Mouse (Mus musculus): Measurements from ENCODE around the gene Cyp4b1.
"Not testable (repeated sequence)": the region's sequence is repeated elsewhere in the genome, so short reads cannot be mapped to it uniquely, and the experiment has no call there.

Cyp4b1 gene

DNA sequence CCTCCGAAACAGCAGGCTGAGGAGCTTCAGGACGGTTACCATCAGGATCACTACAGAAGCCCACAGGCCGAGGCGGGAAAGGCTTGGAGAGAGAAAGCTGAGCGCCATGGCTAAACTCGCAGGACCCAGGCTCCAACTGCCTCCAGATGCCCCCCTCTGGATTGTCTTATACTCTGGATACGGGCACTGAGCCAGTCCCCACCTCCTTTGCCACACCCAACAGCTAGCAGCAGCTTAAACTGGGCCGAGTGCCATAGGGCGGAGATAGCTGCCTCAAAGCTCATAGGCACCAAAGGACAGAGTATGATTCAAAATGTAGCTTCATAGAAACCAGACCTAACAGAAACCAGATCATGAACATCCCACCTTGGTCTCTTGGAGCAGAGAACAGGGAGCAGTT, at the start of gene Cyp4b1:
Gene Cyp4b1 (minus strand): TSS at position 144 of the 400 bp plus-strand sequence.
- no peak for DNase-seq (ENCODE audit: low read depth in 2 of 2, low spot score in 2 of 2)

DNA sequence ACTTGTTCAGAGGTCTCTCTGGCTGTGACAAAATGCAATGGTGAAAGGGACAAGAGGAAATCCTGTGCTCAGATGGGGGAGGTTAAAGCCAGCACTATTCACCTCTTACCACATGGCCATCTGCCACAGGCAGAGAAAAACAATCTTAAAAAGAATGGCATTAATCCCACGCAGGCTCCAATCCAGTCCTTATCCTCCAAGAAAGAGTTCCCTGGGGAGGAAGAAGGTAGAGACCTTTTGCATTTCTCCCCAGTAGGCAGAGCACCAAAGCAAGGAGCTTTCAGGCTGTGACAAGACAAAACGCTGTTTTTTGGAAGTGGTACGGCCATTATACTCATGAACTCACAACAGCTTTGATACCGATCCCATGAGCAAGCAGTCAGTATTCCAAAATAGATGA, 38.8 kb upstream of the Cyp4b1 start:
- DNase-seq (ENCODE audit: low read depth in 2 of 2, low spot score in 2 of 2) = no peak

DNA sequence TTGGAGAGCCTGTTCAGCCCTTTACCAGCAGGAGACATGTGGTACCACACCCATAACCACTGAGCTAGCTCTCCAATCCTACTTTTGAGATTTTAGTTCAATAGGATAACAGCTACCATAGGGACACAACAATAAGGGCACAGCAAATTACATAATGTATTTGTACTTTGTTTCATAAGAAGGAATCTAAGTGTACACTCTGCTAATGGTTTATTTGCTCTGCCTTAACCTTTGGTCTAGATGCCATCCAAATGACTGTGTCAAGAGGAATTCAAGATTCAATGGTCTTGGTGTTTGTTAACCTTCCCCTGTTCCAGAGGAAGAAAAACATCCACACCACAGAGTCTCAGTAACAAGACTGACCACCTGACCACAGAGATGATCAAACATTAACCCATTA, 11.7 kb upstream of the Cyp4b1 start:
- DNase-seq (ENCODE audit: low read depth in 2 of 2, low spot score in 2 of 2) = no peak

DNA sequence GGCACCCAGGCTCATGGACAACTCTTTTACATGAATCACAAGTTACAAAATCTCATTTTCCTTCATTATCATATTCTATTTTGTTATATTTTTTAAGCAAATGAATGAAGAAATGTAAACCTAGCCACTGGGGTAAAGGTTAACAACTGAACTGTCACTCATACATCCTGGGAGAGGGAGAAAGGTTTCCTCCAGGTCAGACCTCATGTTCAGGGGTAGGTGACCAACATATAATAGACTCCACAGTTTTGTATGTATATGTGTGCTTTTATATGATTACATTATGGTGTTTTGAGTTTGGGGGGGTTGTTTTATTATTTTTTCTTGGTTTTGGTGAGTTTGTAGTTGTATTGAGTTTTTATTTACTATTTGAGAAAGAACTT, 10.3 kb upstream of the Cyp4b1 start:
- DNase-seq (ENCODE audit: low read depth in 2 of 2, low spot score in 2 of 2) = no peak

DNA sequence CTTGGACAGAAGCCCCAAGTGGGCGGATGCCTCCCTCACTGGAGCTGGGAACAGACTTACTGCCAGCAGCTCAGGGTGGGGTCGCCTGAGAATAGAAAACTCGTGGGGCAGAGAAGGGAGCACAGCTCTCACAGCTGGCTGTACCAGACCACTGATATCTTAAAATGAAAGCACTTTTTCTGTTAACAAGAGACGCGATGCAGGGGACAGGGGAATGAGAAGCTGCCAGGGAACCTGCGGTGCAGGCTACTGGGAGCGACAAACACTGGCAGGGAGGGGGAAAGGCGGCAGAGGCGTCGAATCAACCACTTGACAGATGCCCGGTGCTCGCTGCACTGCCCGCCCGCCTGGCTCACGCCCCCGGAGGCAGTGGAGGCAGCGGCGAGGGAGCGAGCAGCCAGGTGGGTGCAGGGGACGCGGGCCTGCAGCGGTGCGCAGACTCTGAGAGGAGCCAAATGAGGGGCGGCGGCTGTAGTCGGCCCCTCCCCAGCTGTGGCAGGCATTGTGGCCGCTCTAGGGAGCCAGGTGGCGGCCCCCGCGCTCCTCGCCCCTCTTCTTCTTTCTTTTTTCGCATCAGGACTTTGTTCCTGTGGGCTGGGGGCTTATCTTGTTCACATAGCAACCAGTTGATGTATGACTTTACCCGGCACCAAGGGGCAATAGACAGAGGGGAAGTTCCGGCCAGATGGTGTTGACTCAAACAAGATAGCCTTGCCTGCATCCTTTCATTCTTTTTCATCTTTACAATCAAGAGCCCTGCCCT, 9.8 kb upstream of the Cyp4b1 start:
- DNase-seq (ENCODE audit: low read depth in 2 of 2, low spot score in 2 of 2) = no peak

DNA sequence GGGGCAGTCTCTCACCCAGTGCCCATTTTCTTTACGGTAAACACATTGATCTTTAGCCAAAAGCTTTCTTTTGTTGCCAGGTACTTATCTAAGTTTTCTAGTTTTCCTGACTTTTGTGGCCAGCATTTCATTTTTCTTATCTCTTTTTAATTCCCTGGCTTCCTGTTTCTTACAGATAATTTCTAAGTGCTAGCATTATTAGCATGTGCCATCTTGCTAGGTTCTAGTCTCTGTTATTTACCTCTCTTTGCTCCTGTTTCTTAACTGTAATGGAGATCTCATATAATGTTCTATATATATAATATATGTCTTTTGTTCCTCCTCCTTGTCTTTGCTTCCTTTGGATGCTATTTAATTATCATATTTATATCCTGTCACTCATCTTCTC, 9.0 kb upstream of the Cyp4b1 start:
- not testable (repeated sequence) for DNase-seq (ENCODE audit: low read depth in 2 of 2, low spot score in 2 of 2)

DNA sequence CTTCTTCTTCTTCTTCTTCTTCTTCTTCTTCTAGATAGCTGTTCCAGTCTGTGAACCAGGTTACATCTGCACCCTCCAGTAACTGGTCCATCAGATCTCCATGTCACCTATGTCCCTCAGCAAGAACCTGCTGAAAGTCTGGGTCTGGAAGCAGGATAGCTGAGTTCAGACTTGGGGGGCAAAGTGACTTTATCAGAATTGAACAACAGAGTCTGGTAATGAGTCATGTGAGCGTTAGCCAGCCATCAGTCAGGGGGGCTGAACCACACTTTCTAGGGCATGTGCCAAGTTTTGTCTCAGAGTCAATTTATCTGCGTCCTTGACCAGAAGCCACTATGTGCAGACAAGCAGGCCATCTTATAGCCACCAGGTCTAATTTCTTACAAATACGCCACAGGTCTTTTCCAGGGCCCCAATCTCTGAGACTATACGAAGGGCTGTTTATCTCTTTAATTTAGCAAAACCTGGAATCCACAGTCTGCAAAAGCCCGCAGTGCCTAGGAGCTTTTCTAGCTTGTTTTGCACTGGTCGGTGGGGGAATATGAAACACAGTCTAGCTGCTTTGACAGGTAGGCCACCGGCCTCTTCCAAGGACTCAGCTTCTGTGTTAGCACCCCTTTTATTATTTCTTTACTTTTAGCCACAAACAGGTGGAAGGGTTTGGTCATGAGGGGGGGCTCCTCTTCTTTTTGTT, 8.5 kb upstream of the Cyp4b1 start:
- not testable (repeated sequence) for DNase-seq (ENCODE audit: low read depth in 2 of 2, low spot score in 2 of 2)

DNA sequence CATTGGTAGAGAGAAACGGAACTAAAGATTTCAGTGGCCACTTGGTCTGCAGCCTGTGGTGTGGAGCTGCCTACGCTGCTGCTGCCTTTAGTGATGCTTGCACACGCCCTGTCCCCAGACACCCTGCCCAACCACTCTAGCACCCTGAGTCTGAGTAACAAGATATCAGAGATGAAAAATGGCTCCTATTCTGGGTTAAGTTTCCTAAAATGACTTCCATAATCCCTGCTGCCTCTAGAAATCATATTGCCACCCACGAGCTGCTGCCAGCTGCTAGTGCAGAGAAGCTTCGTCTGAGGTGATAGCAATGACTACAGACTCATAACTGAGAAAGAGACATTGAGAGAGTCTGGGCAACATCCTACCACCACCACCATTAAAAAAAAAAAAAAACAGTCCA, 3.3 kb upstream of the Cyp4b1 start:
- no peak for DNase-seq (ENCODE audit: low read depth in 2 of 2, low spot score in 2 of 2)

DNA sequence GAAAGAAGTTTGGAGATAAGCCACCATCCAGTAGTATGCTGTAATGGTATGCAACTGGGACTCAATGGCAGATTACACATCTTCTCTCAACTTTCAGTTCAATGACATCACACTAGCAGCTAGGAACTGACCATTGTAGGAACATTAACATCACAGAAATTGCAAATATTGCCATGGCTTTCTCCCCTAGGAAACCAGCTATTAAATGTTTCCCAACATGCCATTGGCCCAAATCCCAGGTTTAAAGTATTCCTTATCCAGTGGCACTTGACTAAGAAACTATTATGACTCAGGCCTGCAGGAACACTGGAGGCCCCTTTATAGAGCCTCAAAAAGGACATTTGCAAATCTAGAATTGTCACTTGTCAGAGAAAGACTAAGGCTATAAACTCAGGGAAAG, 1.8 kb upstream of the Cyp4b1 start:
- no peak for DNase-seq (ENCODE audit: low read depth in 2 of 2, low spot score in 2 of 2)

DNA sequence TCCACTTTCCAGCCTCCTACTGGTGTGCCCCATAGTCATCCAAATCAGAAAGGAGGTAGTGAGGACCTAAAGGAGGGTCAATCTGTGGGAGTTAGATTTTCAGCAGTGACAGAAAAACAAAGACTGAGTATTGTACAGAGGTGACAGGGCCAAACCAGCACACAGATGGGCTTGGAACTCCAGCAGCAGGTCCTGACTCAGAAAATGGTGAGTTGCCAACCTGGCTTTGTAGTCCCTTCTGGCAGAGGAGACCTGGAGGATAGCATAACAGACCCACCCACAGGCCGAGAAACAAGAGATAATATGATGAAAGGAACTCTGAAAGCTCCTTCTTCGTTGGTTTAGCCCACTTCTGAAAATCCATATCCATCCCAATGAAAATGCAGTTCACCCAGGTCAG, 1.2 kb upstream of the Cyp4b1 start:
- no peak for DNase-seq (ENCODE audit: low read depth in 2 of 2, low spot score in 2 of 2)

DNA sequence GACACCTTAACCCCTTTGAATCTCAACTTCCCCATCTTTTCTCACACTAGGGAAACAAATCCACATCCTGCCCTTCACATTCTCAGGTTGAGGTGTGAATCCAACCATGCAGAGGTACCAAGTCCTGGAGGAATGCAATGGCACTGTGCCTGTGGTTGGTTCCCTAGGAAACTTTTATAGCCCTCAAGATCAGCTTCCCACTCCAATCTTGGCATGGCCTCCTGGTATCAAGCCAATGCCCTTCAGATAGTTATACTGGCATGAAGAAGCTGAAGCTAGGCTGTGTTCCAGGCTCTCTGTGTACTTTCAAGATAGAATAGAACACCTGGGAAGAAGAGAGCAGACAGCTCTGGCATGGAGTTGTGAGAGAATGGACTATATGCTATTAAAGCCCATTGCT, 2.2 kb downstream of the Cyp4b1 start:
- DNase-seq (ENCODE audit: low read depth in 2 of 2, low spot score in 2 of 2) = no peak

DNA sequence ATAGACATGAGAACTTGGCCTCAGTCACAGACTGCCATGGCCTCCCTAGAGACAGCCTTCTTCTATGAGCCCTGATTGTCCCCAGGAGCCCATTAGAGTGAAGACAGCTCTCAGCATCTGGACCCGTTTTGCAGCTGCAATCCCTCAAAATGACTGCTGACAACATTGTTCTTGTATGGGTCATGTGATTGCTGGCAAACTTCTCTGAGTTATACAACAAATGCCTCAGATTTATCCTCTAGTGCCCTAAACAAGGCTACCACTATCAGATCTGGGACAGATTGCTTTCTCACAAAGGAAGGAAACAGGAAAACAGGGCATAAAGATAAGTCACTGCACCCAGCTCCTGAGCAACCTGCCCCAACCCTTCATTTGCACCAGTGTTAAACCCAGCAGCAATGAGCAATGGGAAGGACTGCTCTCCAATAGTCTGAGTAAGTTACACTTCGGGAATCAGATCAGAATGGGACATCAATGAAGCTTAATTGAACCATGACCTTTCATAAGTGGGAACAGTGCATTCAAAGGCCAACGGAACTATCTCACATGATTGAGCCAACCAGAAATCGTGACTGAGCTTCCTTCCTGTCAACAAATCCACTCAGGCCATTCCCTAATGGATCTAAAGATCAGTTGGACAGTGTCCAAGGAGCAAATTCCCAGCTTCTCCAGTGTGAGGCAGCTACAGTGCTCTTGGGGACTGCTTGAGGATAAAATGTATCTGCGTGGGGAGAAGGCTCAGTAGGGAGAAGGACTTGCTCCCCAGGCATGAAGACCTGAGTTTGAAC, 4.4 kb downstream of the Cyp4b1 start:
- DNase-seq (ENCODE audit: low read depth in 2 of 2, low spot score in 2 of 2) = no peak

DNA sequence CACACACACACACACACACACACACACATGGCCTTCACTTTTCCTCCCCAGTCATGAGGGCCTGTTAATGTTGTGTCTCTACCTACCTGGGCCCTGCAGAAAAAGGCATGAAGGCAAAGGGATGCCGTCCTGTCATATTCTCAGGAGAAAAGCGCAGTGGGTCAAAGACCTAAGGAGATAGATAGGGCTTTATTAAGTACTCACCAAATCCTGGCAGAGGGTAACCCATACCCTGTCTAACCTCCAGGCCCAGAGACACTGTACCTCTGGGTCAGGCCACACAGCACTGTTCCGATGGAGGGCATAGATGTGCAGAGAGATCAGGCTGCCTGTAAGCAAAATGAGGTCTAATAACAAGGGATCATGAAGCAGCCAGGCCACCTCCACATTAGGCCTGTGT, 22.0 kb downstream of the Cyp4b1 start:
- not testable (repeated sequence) for DNase-seq (ENCODE audit: low read depth in 2 of 2, low spot score in 2 of 2)

DNA sequence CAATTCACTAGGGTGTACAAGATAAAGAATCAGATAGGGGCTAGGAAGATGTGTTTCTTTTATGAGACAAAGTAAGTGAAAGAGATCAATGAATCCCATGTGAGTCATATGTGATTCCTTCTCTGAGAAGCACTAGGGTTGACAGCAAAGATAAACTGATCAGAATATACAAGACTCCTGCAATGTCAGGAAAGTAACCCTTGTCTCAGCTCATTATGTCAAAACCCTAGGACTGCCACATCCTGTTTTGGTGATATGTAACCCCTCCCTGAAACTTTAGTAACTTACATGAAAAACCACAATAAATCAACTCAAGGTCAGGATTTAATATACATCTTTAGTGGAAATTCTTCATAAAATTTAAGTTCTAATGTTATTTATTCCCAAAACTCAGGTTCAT, 33.5 kb downstream of the Cyp4b1 start:
- no peak for DNase-seq (ENCODE audit: low read depth in 2 of 2, low spot score in 2 of 2)

DNA sequence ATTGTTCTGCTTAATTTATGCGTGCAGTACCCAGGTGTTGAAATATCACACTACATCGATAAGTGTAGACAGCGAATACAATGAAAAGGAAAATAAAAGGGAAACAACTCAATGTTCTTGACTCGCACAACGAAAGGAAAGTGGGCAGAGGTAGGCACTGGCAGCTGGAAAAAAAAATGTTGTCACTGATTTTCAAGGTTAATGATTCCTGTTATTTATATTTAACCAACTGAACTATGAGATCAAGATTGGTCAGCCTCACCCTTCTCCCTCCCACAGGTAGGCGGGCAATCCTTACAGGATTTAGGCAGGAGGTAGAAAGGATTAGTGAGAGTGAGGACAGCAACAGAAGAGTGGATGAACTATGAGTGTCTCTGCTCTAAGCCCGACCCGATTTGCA, 46.9 kb downstream of the Cyp4b1 start, which contains the start of gene Cyp4a32:
Gene Cyp4a32 (plus strand): TSS at position 359 of the 400 bp plus-strand sequence.
- not testable (repeated sequence) for DNase-seq (ENCODE audit: low read depth in 2 of 2, low spot score in 2 of 2)

DNA sequence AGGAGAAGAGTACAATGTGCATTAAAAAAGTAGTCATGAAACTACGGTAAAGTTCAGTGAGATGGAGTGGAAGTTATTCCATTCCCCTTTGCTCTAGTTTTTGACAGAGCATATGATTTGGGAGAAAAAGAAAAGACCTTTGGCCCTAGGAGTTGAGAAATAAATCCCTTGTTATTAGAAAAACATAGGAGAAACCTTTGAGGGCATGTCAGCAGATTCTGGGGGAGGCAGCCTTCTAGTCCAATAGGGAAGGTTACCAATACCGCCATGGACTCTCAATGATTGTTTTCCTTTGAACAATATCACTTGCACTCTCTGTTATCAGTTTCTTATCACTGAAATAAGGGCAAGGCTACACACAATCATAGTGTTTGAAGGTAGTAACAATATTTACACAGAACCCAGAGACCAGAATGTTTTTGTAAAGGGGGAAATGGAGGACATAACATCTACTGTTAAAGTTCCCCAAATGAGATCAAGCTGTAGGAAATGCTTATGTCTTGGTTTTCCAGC, 50.6 kb downstream of the Cyp4b1 start:
- no peak for DNase-seq (ENCODE audit: low read depth in 2 of 2, low spot score in 2 of 2)

DNA sequence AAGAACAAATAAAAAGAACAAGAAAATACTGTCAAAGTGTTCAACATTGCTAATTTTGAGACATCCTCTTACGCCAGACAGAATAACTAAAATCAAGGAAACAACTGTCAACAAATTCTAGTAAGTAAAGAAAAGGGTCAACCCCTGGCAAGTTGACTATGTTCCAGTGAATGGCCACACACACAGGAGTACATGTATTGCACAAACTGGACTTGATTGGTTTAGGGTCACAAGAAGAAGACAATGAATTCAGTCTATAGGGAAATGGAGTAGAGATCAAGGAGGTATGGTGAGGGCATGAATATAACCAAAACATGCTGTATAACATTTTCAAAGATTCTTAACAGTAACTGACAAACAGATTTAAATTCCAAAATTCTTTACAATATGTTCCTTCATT, 51.2 kb downstream of the Cyp4b1 start:
- DNase-seq (ENCODE audit: low read depth in 2 of 2, low spot score in 2 of 2) = no peak

DNA sequence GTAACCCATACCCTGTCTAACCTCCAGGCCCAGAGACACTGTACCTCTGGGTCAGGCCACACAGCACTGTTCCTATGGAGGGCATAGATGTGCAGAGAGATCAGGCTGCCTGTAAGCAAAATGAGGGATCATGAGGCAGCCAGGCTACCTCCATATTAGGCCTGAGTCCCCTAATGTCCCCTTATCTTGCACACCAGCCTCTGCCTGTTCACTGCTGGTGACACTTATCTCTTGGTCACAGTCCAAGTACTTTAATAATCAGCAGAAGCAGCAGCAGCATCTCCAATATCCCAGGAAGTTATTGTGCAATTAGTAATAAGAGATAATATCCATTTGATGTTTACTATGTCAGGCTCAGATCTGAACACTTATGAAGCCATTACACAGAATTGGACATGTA, 64.5 kb downstream of the Cyp4b1 start:
- no peak for DNase-seq (ENCODE audit: low read depth in 2 of 2, low spot score in 2 of 2)

DNA sequence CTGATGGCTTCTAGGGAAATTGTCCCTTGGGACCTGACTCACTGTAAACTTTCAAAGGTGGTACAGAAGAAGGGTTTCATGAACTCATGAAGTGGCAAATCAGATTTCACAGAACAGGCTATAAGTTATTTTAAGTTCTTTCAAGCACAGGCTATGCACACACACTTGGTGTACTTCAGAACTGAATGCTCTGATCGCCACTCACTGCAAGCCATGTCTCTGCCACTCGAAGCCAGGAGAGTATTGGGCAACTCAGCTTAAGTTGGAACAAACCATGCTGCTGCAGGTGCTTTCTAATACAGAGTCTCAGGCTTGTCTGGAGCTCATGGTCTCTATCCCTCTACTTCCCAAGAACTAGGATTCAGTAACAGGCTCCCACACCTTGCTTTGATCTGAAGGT, 71.7 kb downstream of the Cyp4b1 start:
- DNase-seq (ENCODE audit: low read depth in 2 of 2, low spot score in 2 of 2) = no peak

DNA sequence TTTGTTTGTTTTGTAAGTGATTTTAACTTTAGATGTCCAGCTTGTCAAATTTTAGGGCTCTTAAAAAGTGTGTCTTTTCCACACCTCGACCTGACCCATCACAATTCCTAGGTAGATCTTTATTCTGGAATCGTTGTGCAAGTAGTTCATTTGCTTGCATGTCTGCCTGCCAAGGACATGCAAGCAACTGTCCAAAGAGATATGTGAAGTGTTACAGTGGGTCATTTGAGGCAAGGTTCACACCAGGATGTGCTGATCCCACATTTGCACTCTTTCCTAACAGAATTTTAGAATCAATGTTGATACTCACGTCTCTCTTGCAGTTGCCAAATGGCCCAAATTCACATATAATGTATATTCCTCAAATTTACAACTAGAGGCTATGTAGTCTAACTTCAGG, 72.3 kb downstream of the Cyp4b1 start:
- no peak for DNase-seq (ENCODE audit: low read depth in 2 of 2, low spot score in 2 of 2)
